Mouse (Mus musculus) kidney, postnatal 0 days (tissue): ENCODE results near the gene Btn2a2. TPM values are rescaled to one million over a fixed set of nuclear protein-coding genes. Genes with fewer than 3 reads are reported as not detected.

Experiments
- ATAC-seq: fragments of 200-750 bp; cut with Nextera tagmentation; replicated peaks from 2 replicates; pipeline ENCODE4 v1.8.0; 2017; ENCODE audit warnings: low read depth, moderate number of reproducible peaks, moderate TSS enrichment, moderate library complexity; ENCODE audit not compliant: low FRiP score
- DNase-seq: peaks from one replicate; pipeline ENCODE4 v3.0.0-alpha.2; 2016; ENCODE audit warnings: low spot score
- H3K27ac ChIP-seq: fragments of 300-500 bp; sonication (generic); 2 replicates; pipeline ENCODE4 v1.5.1; 2014; ENCODE audit warnings: mild to moderate bottlenecking
- H3K27me3 ChIP-seq: fragments of 300-500 bp; sonication (generic); 2 replicates; pipeline ENCODE4 v1.6.1; 2014; ENCODE audit warnings: low read length, mixed read lengths; ENCODE audit not compliant: insufficient read depth
- H3K36me3 ChIP-seq: fragments of 300-500 bp; sonication (generic); 2 replicates; pipeline ENCODE4 v1.6.1; 2014; ENCODE audit warnings: low read length, mixed read lengths; ENCODE audit not compliant: insufficient read depth
- H3K4me1 ChIP-seq: fragments of 300-500 bp; sonication (generic); replicated peaks from 2 replicates; pipeline ENCODE4 v1.6.1; 2014; ENCODE audit warnings: antibody characterized with exemption, low read length, mixed read lengths; ENCODE audit not compliant: insufficient read depth
- H3K4me2 ChIP-seq: fragments of 300-500 bp; sonication (generic); 2 replicates; pipeline ENCODE4 v1.6.1; 2014; ENCODE audit warnings: mild to moderate bottlenecking, low read length, moderate library complexity, mixed read lengths
- H3K4me3 ChIP-seq: fragments of 300-500 bp; sonication (generic); replicated peaks from 2 replicates; pipeline ENCODE4 v1.5.1; 2014; ENCODE audit warnings: low read depth, low read length
- H3K9ac ChIP-seq: fragments of 300-500 bp; sonication (generic); 2 replicates; pipeline ENCODE4 v1.6.1; 2014; ENCODE audit warnings: low read depth, low read length
- H3K9me3 ChIP-seq: fragments of 300-500 bp; sonication (generic); replicated peaks from 2 replicates; pipeline ENCODE4 v1.6.1; 2016; ENCODE audit warnings: low read length, inconsistent platforms, mixed read lengths
- CTCF ChIP-seq: IDR thresholded peaks from 2 replicates; pipeline ENCODE4 v1.5.1; 2016; ENCODE audit warnings: antibody characterized with exemption, low read depth, mild to moderate bottlenecking, moderate library complexity
- WGBS: fragments of 180-500 bp; shearing (Covaris S2); extraction: QIAGEN DNeasy Blood & Tissue Kit; methylation state at CpG from one replicate; pipeline ENCODE4 v1.1.7; 2014; 5-methylcytosine and 5-hydroxymethylcytosine counted together
- polyA plus RNA-seq: library from polyadenylated mRNA; unstranded; fragments of >200 nt; fragmentation: Nextera tagmentation; extraction: Ambion mirVana; gene quantifications from 2 replicates; pipeline ENCODE4 v1.2.1, GENCODE M21; 2015

Btn2a2 gene
- polyA plus RNA-seq, 1 experiment from 2014 or later = 0.28 TPM

GRCm38 (mm10) chr13:23515281-23515680 lies 26.6 kb upstream of the Btn2a2 start:
- H3K27me3 ChIP-seq = no peaks in the 10 kb centered on the region
- H3K36me3 ChIP-seq = no peaks in the 10 kb centered on the region
- ATAC-seq (no peak), DNase-seq (no peak)
- no peak overlapping the region for H3K9ac ChIP-seq
- no peak overlapping the region for H3K4me3 ChIP-seq
- no peaks in the 10 kb centered on the region for H3K4me1 ChIP-seq
- no peak overlapping the region for H3K4me2 ChIP-seq
- WGBS = 81% methylated on average over 5 of the region's 5 CpGs
- no peaks in the 10 kb centered on the region for H3K9me3 ChIP-seq
- no peak for TF ChIP-seq CTCF
- H3K27ac ChIP-seq = no peak overlapping the region

DNA sequence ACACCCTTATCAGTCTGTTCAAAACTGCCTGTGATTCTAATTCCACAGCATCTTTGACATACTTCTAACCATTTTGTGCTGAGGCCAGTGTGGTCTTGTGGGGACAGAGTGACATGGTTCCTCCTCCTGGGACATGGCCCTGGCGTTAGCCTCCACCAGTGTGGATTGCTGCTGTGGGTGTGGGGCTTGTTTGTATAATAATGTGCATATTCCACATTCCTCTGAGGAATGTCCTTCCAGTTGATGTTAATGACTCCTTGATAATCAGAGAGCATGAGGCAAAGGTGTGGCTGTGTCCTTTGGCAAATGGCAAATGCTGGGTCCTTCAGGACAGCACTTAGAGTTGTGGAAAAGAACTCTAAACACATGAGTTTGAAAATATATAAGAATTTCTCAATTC lies 24.9 kb upstream of the Btn2a2 start:
- Histone ChIP-seq H3K27me3 (no peaks in the 10 kb centered on the region), H3K4me2 (no peak overlapping the region), H3K9me3 (no peaks in the 10 kb centered on the region), H3K36me3 (no peaks in the 10 kb centered on the region), H3K4me1 (no peaks in the 10 kb centered on the region), H3K9ac (no peak overlapping the region), H3K27ac (no peak overlapping the region), H3K4me3 (no peak overlapping the region)
- 90% methylated on average over 1 of the region's 1 CpGs for WGBS
- ATAC-seq (no peak), DNase-seq (no peak)
- no peak for TF ChIP-seq CTCF

- Histone ChIP-seq H3K9me3 (no peaks in the 10 kb centered on the region), H3K4me3 (no peak overlapping the region), H3K4me2 (no peak overlapping the region), H3K27ac (no peak overlapping the region), H3K4me1 (no peaks in the 10 kb centered on the region), H3K27me3 (no peaks in the 10 kb centered on the region), H3K36me3 (no peaks in the 10 kb centered on the region), H3K9ac (no peak overlapping the region)
- 39% methylated on average over 1 of the region's 1 CpGs for WGBS
- TF ChIP-seq CTCF = no peak
- ATAC-seq (no peak), DNase-seq (peak; percentile 49)
Observed at GRCm38 (mm10) chr13:23510127-23510526, 21.5 kb upstream of the Btn2a2 start.

GRCm38 (mm10) chr13:23506819-23507515 lies 18.3 kb upstream of the Btn2a2 start:
- no peak for TF ChIP-seq CTCF
- no peak overlapping the region for H3K4me3 ChIP-seq
- no peak overlapping the region for H3K9ac ChIP-seq
- H3K9me3 ChIP-seq = no peaks in the 10 kb centered on the region
- no peaks in the 10 kb centered on the region for H3K4me1 ChIP-seq
- H3K4me2 ChIP-seq = no peak overlapping the region
- H3K36me3 ChIP-seq = no peaks in the 10 kb centered on the region
- no peaks in the 10 kb centered on the region for H3K27me3 ChIP-seq
- ATAC-seq (no peak), DNase-seq (no peak)
- H3K27ac ChIP-seq = no peak overlapping the region
- 36% methylated on average over 14 of the region's 14 CpGs for WGBS

- Histone ChIP-seq H3K27ac (no peak overlapping the region), H3K9me3 (no peaks in the 10 kb centered on the region), H3K36me3 (no peaks in the 10 kb centered on the region), H3K9ac (no peak overlapping the region), H3K27me3 (no peaks in the 10 kb centered on the region), H3K4me3 (0 out of 2 replicates have a peak overlapping the region, but pooled peaks have one; percentile 7), H3K4me1 (no peaks in the 10 kb centered on the region), H3K4me2 (peak overlapping the region; percentile 39; the same call in 1 of the 2 replicates)
- no peak for ATAC-seq
- no peak for TF ChIP-seq CTCF
- no peak for DNase-seq
- 14% methylated on average over 13 of the region's 13 CpGs for WGBS
Observed at GRCm38 (mm10) chr13:23506351-23506750, 17.7 kb upstream of the Btn2a2 start.

- ATAC-seq = no peak
- no peak for DNase-seq
- Histone ChIP-seq H3K27ac (no peak overlapping the region), H3K9ac (peak overlapping the region; percentile 35; the same call in 1 of the 2 replicates), H3K4me1 (no peaks in the 10 kb centered on the region), H3K4me2 (peak overlapping the region; percentile 39), H3K9me3 (no peaks in the 10 kb centered on the region), H3K4me3 (peak overlapping the region; percentile 7; the same call in 1 of the 2 replicates), H3K36me3 (no peaks in the 10 kb centered on the region), H3K27me3 (no peaks in the 10 kb centered on the region)
- WGBS = 16% methylated on average over 14 of the region's 14 CpGs
- TF ChIP-seq CTCF = no peak
Observed at GRCm38 (mm10) chr13:23505662-23506345, 17.1 kb upstream of the Btn2a2 start.
